Mouse (Mus musculus) heart, embryonic 16.5 days (tissue): ENCODE data around the gene Plekha7. TPM values are rescaled to one million over a fixed set of nuclear protein-coding genes. Genes with fewer than 3 reads are reported as not detected.

Source experiments
- ATAC-seq: fragments of 200-750 bp; cut with Nextera tagmentation; replicated peaks from 2 replicates; pipeline ENCODE4 v1.8.0; 2017; ENCODE audit warnings: moderate number of reproducible peaks; ENCODE audit not compliant: insufficient read depth, low FRiP score; ENCODE audit errors: extremely low read depth
- H3K27ac ChIP-seq: fragments of 300-500 bp; sonication (generic); 2 replicates; pipeline ENCODE4 v1.5.1; 2014; ENCODE audit warnings: mild to moderate bottlenecking, low read length, control low read depth, moderate library complexity
- H3K27me3 ChIP-seq: fragments of 300-500 bp; sonication (generic); 2 replicates; pipeline ENCODE4 v1.6.1; 2014; ENCODE audit warnings: low read length, mixed read lengths; ENCODE audit not compliant: control insufficient read depth, insufficient read depth
- H3K36me3 ChIP-seq: fragments of 300-500 bp; sonication (generic); 2 replicates; pipeline ENCODE4 v1.6.1; 2014; ENCODE audit not compliant: control insufficient read depth, insufficient read depth
- H3K4me1 ChIP-seq: fragments of 300-500 bp; sonication (generic); 2 replicates; pipeline ENCODE4 v1.6.1; 2014; ENCODE audit warnings: low read length, mixed read lengths; ENCODE audit not compliant: control insufficient read depth, insufficient read depth
- H3K4me2 ChIP-seq: fragments of 300-500 bp; sonication (generic); 2 replicates; pipeline ENCODE4 v1.6.1; 2014; ENCODE audit warnings: low read depth, mild to moderate bottlenecking, control low read depth, low read length
- H3K4me3 ChIP-seq: fragments of 300-500 bp; sonication (generic); 2 replicates; pipeline ENCODE4 v1.5.1; 2014; ENCODE audit warnings: mild to moderate bottlenecking, control low read depth, low read length
- H3K9ac ChIP-seq: fragments of 300-500 bp; sonication (generic); 2 replicates; pipeline ENCODE4 v1.6.1; 2014; ENCODE audit warnings: low read length, control low read depth
- H3K9me3 ChIP-seq: fragments of 300-500 bp; sonication (generic); replicated peaks from 2 replicates; pipeline ENCODE4 v1.6.1; 2016; ENCODE audit warnings: low read length; ENCODE audit not compliant: control insufficient read depth
- WGBS: fragments of 180-500 bp; shearing (Covaris S2); extraction: QIAGEN DNeasy Blood & Tissue Kit; methylation state at CpG from one replicate; pipeline ENCODE4 v1.1.7; 2014; 5-methylcytosine and 5-hydroxymethylcytosine counted together
- polyA plus RNA-seq: library from polyadenylated mRNA; unstranded; fragments of >200 nt; fragmentation: Nextera tagmentation; extraction: Ambion mirVana; gene quantifications from 2 replicates; pipeline ENCODE4 v1.2.1, GENCODE M21; 2015

Plekha7 gene
- polyA plus RNA-seq, 1 experiment from 2014 or later, result 44.5 TPM

- Histone ChIP-seq H3K4me3 (no peak overlapping the region), H3K27ac (no peak overlapping the region), H3K9ac (no peak overlapping the region), H3K27me3 (no peaks in the 10 kb centered on the region), H3K4me2 (no peak overlapping the region), H3K9me3 (no peaks in the 10 kb centered on the region), H3K36me3 (peaks cover 29% of the 10 kb centered on the region), H3K4me1 (no peaks in the 10 kb centered on the region)
- no peak for ATAC-seq
- WGBS, result 61% methylated on average over 14 of the region's 14 CpGs
These were observed 151.4 kb downstream of the Plekha7 start for GRCm38 (mm10) chr7:116156894-116157143.

- Histone ChIP-seq H3K36me3 (peaks cover 29% of the 10 kb centered on the region), H3K9me3 (no peaks in the 10 kb centered on the region), H3K27me3 (no peaks in the 10 kb centered on the region), H3K27ac (no peak overlapping the region), H3K9ac (no peak overlapping the region), H3K4me1 (no peaks in the 10 kb centered on the region), H3K4me2 (no peak overlapping the region), H3K4me3 (no peak overlapping the region)
- no peak for ATAC-seq
- WGBS, result 50% methylated on average over 17 of the region's 17 CpGs
These were observed 151.9 kb downstream of the Plekha7 start for GRCm38 (mm10) chr7:116156072-116156893.

- no peak for ATAC-seq
- Histone ChIP-seq H3K9me3 (no peaks in the 10 kb centered on the region), H3K4me3 (no peak overlapping the region), H3K9ac (no peak overlapping the region), H3K36me3 (peaks cover 26% of the 10 kb centered on the region), H3K27me3 (no peaks in the 10 kb centered on the region), H3K4me2 (no peak overlapping the region), H3K27ac (no peak overlapping the region), H3K4me1 (no peaks in the 10 kb centered on the region)
- 35% methylated on average over 2 of the region's 2 CpGs for WGBS
These were observed 154.3 kb downstream of the Plekha7 start for GRCm38 (mm10) chr7:116153781-116154368.

GRCm38 (mm10) chr7:116149568-116149967, 158.6 kb downstream of the Plekha7 start:
- H3K27me3 ChIP-seq, result no peaks in the 10 kb centered on the region

GRCm38 (mm10) chr7:116147114-116147513, 161.1 kb downstream of the Plekha7 start:
- Histone ChIP-seq H3K27ac (no peak overlapping the region), H3K4me1 (no peaks in the 10 kb centered on the region), H3K36me3 (peaks cover 11% of the 10 kb centered on the region), H3K9ac (no peak overlapping the region), H3K4me2 (no peak overlapping the region), H3K9me3 (no peaks in the 10 kb centered on the region), H3K4me3 (no peak overlapping the region), H3K27me3 (no peaks in the 10 kb centered on the region)
- WGBS, result 88% methylated on average over 2 of the region's 2 CpGs
- ATAC-seq, result no peak

More at GRCm38 (mm10) chr7:116149568-116149967, 158.6 kb downstream of the Plekha7 start:
- H3K27ac ChIP-seq, result no peak overlapping the region
- no peak for ATAC-seq
- no peak overlapping the region for H3K4me2 ChIP-seq
- H3K4me3 ChIP-seq, result no peak overlapping the region
- H3K9me3 ChIP-seq, result no peaks in the 10 kb centered on the region
- 67% methylated on average over 4 of the region's 4 CpGs for WGBS
- H3K4me1 ChIP-seq, result no peaks in the 10 kb centered on the region
- no peak overlapping the region for H3K9ac ChIP-seq
- H3K36me3 ChIP-seq, result peaks cover 14% of the 10 kb centered on the region; the same call in 1 of the 2 replicates

GRCm38 (mm10) chr7:116145030-116145429, 163.1 kb downstream of the Plekha7 start:
- Histone ChIP-seq H3K4me3 (no peak overlapping the region), H3K9ac (no peak overlapping the region), H3K27me3 (no peaks in the 10 kb centered on the region), H3K4me2 (no peak overlapping the region), H3K36me3 (peaks cover 17% of the 10 kb centered on the region; the same call in 1 of the 2 replicates), H3K9me3 (no peaks in the 10 kb centered on the region), H3K4me1 (no peaks in the 10 kb centered on the region), H3K27ac (no peak overlapping the region)
- WGBS, result 91% methylated on average over 6 of the region's 6 CpGs
- ATAC-seq, result no peak

- Histone ChIP-seq H3K4me1 (peaks cover under 1% of the 10 kb centered on the region; the same call in 1 of the 2 replicates), H3K4me3 (no peak overlapping the region), H3K36me3 (peaks cover 29% of the 10 kb centered on the region), H3K9me3 (no peaks in the 10 kb centered on the region), H3K27ac (no peak overlapping the region), H3K27me3 (no peaks in the 10 kb centered on the region), H3K9ac (no peak overlapping the region), H3K4me2 (no peak overlapping the region)
- WGBS, result 54% methylated on average over 3 of the region's 3 CpGs
- ATAC-seq, result no peak
These were observed 170.5 kb downstream of the Plekha7 start for GRCm38 (mm10) chr7:116137671-116138070.

- Histone ChIP-seq H3K9ac (no peak overlapping the region), H3K36me3 (peaks cover 25% of the 10 kb centered on the region), H3K27ac (no peak overlapping the region), H3K9me3 (no peaks in the 10 kb centered on the region), H3K4me2 (no peak overlapping the region), H3K4me1 (peaks cover 5% of the 10 kb centered on the region), H3K27me3 (no peaks in the 10 kb centered on the region), H3K4me3 (no peak overlapping the region)
- no peak for ATAC-seq
- 77% methylated on average over 12 of the region's 12 CpGs for WGBS
These were observed 171.0 kb downstream of the Plekha7 start for GRCm38 (mm10) chr7:116137149-116137548.
